Mouse (Mus musculus): ENCODE measurements around the gene Gtpbp1. TPM values are rescaled to one million over a fixed set of nuclear protein-coding genes. Genes with fewer than 3 reads are reported as not detected.
"Not testable (repeated sequence)": the region's sequence is repeated elsewhere in the genome, so short reads cannot be mapped to it uniquely, and the experiment has no call there.

Gene Gtpbp1
- polyA plus RNA-seq, 1 experiment: 25.3 TPM

DNA sequence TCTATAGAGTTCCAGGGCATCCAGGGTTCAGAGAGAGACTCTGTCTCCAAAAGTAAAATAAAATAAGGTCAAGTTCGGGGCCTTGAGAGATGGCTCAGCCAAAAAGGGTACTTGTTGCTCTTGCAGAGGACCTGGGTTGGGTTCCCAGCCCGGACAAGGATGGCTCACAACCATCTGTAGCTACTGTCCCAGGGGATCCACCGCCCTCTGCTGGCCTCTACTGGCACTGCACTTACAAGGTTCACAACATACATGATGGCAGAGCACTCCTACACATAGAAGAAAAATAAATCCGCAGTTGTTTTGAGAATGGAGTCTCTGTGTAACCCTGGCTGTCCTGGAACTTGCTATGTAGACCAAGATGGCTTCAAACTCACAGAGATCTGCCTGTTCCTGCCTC lies 28.8 kb upstream of the Gtpbp1 start:
- TF ChIP-seq CTCF (IDR thresholded peaks at IDR 0.05; ENCODE audit: borderline replicate concordance, insufficient read depth, low read length) (peak; percentile 46; the same call in 1 of the 2 replicates), POLR2A (IDR thresholded peaks at IDR 0.05; ENCODE audit: low read depth, low read length) (no peak)
- no peak overlapping the region for H3K27ac ChIP-seq (ENCODE audit: insufficient read depth, low read length)
- no peaks in the 10 kb centered on the region for H3K4me1 ChIP-seq (ENCODE audit: control insufficient read depth, insufficient read depth, low read length)
- no peak overlapping the region for H3K4me3 ChIP-seq (ENCODE audit: insufficient read depth, low read length)

DNA sequence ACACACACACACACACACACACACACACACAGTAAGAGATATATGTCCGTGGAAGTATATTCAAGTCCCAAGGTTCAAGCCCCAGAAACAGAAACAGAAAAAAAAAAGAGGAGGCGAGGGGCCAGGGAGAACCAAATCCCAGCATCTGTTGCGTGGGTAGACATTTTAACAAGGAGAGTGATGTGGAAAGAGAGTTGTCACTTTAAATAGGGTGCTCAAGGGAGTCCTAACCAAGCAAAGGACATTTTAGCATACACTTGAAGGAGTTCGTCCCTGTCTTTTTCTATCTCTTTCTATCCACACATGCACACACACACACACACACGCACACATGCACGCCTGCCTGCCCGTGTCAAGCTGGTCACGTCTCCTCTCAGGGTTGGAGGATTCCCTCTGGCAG lies 26.0 kb upstream of the Gtpbp1 start:
- H3K4me1 ChIP-seq (ENCODE audit: control insufficient read depth, insufficient read depth, low read length): no peaks in the 10 kb centered on the region
- TF ChIP-seq CTCF (IDR thresholded peaks at IDR 0.05; ENCODE audit: borderline replicate concordance, insufficient read depth, low read length) (no peak), POLR2A (IDR thresholded peaks at IDR 0.05; ENCODE audit: low read depth, low read length) (no peak)
- no peak overlapping the region for H3K27ac ChIP-seq (ENCODE audit: insufficient read depth, low read length)
- H3K4me3 ChIP-seq (ENCODE audit: insufficient read depth, low read length): no peak overlapping the region

DNA sequence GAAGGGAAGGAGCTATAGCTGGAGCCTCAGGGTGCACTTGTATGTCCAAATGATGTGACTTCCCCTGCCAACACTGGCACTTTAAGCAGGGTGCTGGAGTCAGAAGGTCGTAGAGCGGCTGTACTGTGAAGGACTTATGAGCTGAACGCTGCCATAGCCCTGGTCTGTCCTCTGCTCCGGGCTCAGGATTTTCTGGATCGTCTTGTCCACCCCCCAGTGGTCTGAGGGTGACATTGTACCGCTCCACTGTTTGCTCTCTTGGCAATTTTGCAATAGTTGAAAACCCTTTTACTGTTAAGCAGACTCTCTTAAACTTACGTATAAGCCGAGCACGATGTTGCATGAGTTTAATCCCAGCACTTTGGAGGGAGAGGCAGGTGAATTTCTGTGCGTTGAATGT lies 21.4 kb upstream of the Gtpbp1 start:
- no peak for TF ChIP-seq CTCF (IDR thresholded peaks at IDR 0.05; ENCODE audit: borderline replicate concordance, insufficient read depth, low read length)
- TF ChIP-seq POLR2A (IDR thresholded peaks at IDR 0.05; ENCODE audit: low read depth, low read length): no peak
- Histone ChIP-seq H3K27ac (ENCODE audit: insufficient read depth, low read length) (no peak overlapping the region), H3K4me1 (ENCODE audit: control insufficient read depth, insufficient read depth, low read length) (peaks cover 5% of the 10 kb centered on the region; the same call in 1 of the 2 replicates), H3K4me3 (ENCODE audit: insufficient read depth, low read length) (no peak overlapping the region)

- Histone ChIP-seq H3K27ac (ENCODE audit: insufficient read depth, low read length) (no peak within 1 kb of the TSS), H3K4me3 (ENCODE audit: insufficient read depth, low read length) (peak within 1 kb of the TSS; percentile 86), H3K4me1 (ENCODE audit: control insufficient read depth, insufficient read depth, low read length) (peaks cover 5% of the 10 kb centered on the region; the same call in 1 of the 2 replicates)
- peak; percentile 72 for TF ChIP-seq POLR2A (IDR thresholded peaks at IDR 0.05; ENCODE audit: low read depth, low read length)
- TF ChIP-seq CTCF (IDR thresholded peaks at IDR 0.05; ENCODE audit: borderline replicate concordance, insufficient read depth, low read length): no peak
Observed at GRCm38 (mm10) chr15:79670249-79670971, 20.2 kb upstream of the Gtpbp1 start, which contains the start of gene Tomm22. Gene Tomm22 (plus strand): TSS chr15:79670861.

DNA sequence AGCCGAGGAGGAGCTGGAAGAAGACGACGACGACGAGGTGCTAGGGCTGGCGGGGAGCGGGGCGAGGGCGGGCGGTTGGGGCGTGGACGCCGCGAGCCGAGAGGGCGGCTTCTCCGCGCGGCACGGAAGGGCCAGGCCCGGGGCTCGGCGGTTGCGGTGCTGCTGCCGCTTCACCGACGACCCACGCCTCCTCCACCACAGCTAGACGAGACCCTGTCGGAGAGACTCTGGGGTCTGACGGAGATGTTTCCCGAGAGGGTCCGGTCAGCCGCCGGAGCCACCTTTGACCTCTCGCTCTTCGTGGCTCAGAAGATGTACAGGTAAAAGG lies 19.7 kb upstream of the Gtpbp1 start:
- H3K4me3 ChIP-seq (ENCODE audit: insufficient read depth, low read length): peak overlapping the region; percentile 86
- no peak overlapping the region for H3K27ac ChIP-seq (ENCODE audit: insufficient read depth, low read length)
- H3K4me1 ChIP-seq (ENCODE audit: control insufficient read depth, insufficient read depth, low read length): peaks cover 5% of the 10 kb centered on the region; the same call in 1 of the 2 replicates
- TF ChIP-seq POLR2A (IDR thresholded peaks at IDR 0.05; ENCODE audit: low read depth, low read length) (no peak), CTCF (IDR thresholded peaks at IDR 0.05; ENCODE audit: borderline replicate concordance, insufficient read depth, low read length) (no peak)

DNA sequence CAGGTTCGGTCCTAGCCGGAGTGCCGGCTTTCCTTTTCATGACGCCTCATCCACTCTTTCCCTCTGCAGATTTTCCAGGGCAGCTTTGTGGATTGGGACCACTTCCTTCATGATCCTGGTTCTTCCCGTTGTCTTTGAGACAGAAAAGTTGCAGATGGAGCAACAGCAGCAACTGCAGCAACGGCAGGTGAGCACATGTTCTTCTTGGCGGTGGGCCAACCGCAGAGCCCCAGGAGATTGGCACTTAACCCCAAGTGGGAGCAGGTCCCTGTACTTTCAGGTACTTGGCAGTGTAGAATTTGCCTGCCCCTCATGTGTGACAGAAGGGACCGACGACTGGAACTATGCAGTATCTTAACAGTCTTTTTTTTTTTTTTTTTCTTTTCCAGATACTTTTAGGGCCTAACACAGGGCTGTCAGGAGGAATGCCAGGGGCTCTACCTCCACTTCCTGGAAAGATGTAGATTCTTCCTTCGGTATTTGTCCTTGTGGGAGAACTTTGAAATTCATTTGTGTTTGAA lies 18.8 kb upstream of the Gtpbp1 start:
- H3K27ac ChIP-seq (ENCODE audit: insufficient read depth, low read length); H3K4me1 ChIP-seq (ENCODE audit: control insufficient read depth, insufficient read depth, low read length): not testable (repeated sequence)
- peak overlapping the region; percentile 86 for H3K4me3 ChIP-seq (ENCODE audit: insufficient read depth, low read length)

GRCm38 (mm10) chr15:79677936-79678335 lies 12.7 kb upstream of the Gtpbp1 start:
- TF ChIP-seq POLR2A (IDR thresholded peaks at IDR 0.05; ENCODE audit: low read depth, low read length): no peak
- TF ChIP-seq CTCF (IDR thresholded peaks at IDR 0.05; ENCODE audit: borderline replicate concordance, insufficient read depth, low read length): no peak
- H3K27ac ChIP-seq (ENCODE audit: insufficient read depth, low read length): no peak overlapping the region

DNA sequence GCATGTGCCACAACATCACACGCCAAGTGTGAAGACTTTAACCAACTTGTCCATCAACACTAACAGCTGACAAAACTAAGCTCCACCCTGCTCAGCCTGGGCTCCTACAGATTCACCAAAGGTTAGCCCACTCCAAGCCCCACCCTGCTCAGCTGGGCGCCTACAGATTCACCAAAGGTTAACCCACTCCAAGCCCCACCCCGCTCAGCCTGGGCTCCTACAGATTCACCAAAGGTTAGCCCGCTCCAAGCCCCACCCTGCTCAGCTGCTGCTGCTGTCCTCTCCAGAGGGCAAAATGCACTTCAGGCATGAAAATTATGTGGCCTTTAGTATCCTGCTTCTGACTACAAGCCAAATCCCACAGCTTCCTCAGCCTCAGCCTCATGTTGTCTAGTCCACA lies 8.7 kb upstream of the Gtpbp1 start:
- Histone ChIP-seq H3K4me1 (ENCODE audit: control insufficient read depth, insufficient read depth, low read length) (peaks cover 6% of the 10 kb centered on the region; the same call in 1 of the 2 replicates), H3K4me3 (ENCODE audit: insufficient read depth, low read length) (no peak overlapping the region), H3K27ac (ENCODE audit: insufficient read depth, low read length) (no peak overlapping the region)
- no peak for TF ChIP-seq POLR2A (IDR thresholded peaks at IDR 0.05; ENCODE audit: low read depth, low read length)

More at GRCm38 (mm10) chr15:79677936-79678335, 12.7 kb upstream of the Gtpbp1 start:
- Histone ChIP-seq H3K4me1 (ENCODE audit: control insufficient read depth, insufficient read depth, low read length) (no peaks in the 10 kb centered on the region), H3K4me3 (ENCODE audit: insufficient read depth, low read length) (no peak overlapping the region)

- Histone ChIP-seq H3K4me3 (ENCODE audit: insufficient read depth, low read length) (no peak overlapping the region), H3K4me1 (ENCODE audit: control insufficient read depth, insufficient read depth, low read length) (peaks cover 6% of the 10 kb centered on the region; the same call in 1 of the 2 replicates), H3K27ac (ENCODE audit: insufficient read depth, low read length) (no peak overlapping the region)
- TF ChIP-seq POLR2A (IDR thresholded peaks at IDR 0.05; ENCODE audit: low read depth, low read length) (no peak), CTCF (IDR thresholded peaks at IDR 0.05; ENCODE audit: borderline replicate concordance, insufficient read depth, low read length) (no peak)
Observed at GRCm38 (mm10) chr15:79683146-79683545, 7.5 kb upstream of the Gtpbp1 start.

DNA sequence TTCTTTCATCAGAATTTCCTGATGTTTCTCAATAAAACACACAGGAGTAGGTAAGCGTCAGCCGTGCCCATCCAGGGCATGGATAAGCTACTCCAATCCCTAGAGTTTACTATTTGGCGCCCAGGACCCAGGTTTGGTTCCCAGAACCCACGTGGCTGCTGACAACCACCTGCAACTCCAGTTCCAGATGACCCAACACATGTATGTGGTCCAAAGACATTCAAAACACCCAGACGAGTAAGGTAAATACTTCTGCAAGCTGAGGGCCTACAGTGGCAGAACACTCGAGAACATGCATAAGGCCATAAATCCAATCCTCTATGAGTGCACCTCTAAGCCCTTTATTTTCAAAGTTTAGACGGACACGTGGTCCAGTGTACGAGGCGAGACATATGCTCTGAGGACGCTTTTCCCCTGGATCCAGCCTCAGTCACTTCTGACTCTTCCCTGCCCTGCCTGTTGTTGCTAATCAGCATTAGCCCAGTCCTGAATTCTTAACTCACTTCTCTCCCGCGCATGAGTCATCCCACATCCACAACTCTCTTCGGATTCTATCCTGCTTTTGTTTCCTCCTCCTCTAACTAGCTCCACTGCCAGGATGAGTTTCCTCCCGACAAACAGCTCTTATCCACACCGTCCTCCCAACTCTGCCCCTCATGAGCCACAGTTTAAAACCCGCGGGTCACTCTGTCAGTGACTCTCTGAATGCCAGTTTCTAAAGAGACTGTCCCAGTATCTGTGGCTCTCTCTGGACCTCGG lies 6.8 kb upstream of the Gtpbp1 start:
- H3K4me1 ChIP-seq (ENCODE audit: control insufficient read depth, insufficient read depth, low read length): peaks cover 6% of the 10 kb centered on the region; the same call in 1 of the 2 replicates
- peak overlapping the region; percentile 26; the same call in 1 of the 2 replicates for H3K4me3 ChIP-seq (ENCODE audit: insufficient read depth, low read length)
- H3K27ac ChIP-seq (ENCODE audit: insufficient read depth, low read length): peak overlapping the region; percentile 55
- TF ChIP-seq CTCF (IDR thresholded peaks at IDR 0.05; ENCODE audit: borderline replicate concordance, insufficient read depth, low read length) (no peak), POLR2A (IDR thresholded peaks at IDR 0.05; ENCODE audit: low read depth, low read length) (no peak)

All from embryonic fibroblast, embryonic 13.5 days (primary cell).